Mouse (Mus musculus) adrenal gland, adult 18-20 months (tissue): ENCODE data around the gene Zfp956. TPM values are rescaled to one million over a fixed set of nuclear protein-coding genes. Genes with fewer than 3 reads are reported as not detected.

Experiments
- DNase-seq, 2 experiments: peaks; one replicate each; pipeline ENCODE4 v3.0.0; 2021 to 2022; ENCODE audit warnings: low spot score in 2 of 2
- long read RNA-seq, 2 experiments: library from polyadenylated mRNA; stranded (forward); transcript quantifications; one replicate each; pipeline ENCODE4 v2.0.0; 2021
- total RNA-seq, 2 experiments: library from RNA; stranded (reverse); gene quantifications; 1 replicate in 1 of 2; 2 replicates in 1 of 2; pipeline ENCODE4 v1.2.3; 2021

Gene Zfp956
- 1 to 10 TPM; 5.1 to 5.7 TPM for total RNA-seq
- long read RNA-seq, experiment 1, transcript Zfp956-201 (5 exons, 2,761 nt), result major isoform, 5 of 5 reads
- long read RNA-seq, experiment 1, partial matches to known transcripts, result 0 of 5 reads
- long read RNA-seq, experiment 1, other reads (novel, unspliced or antisense), result 0 of 5 reads
- long read RNA-seq, experiment 2, partial matches to known transcripts, result 0 of 6 reads
- long read RNA-seq, experiment 2, other reads (novel, unspliced or antisense), result 2 of 6 reads

DNA sequence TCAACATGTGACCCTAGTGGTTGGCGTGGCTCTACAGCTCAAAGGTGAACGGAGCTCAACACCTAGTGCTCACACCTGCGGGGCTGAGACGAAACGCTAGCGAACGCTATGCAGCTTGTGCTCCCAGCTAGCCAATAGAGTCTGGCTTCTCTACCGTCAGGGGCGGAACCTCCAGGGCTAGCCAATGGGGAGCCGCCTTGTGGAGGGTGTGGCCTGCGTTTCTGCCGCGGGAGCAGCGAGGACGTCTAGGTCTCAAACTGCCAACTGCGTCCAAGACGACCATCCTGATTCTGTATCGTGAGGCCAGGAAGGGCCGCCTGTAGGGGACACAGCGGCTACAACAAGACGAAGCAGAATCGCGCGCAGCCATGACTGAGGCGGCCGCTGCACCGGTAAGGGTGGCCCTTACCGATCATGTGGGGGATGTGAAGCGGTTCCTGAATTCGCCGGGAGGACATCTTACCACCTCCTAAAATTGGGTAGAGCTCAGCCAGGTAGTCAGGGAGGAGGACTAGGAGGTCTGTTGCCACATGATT, at the start of gene Zfp956:
Gene Zfp956 (plus strand): TSS at position 200 of the 536 bp plus-strand sequence.
- peak; percentile 89 to 90 for DNase-seq

GRCm38 (mm10) chr6:47903587-47903986, 49.6 kb upstream of the Zfp956 start:
- DNase-seq, result no peak

- DNase-seq, result no peak
Observed at GRCm38 (mm10) chr6:47904361-47904760, 48.8 kb upstream of the Zfp956 start.

DNA sequence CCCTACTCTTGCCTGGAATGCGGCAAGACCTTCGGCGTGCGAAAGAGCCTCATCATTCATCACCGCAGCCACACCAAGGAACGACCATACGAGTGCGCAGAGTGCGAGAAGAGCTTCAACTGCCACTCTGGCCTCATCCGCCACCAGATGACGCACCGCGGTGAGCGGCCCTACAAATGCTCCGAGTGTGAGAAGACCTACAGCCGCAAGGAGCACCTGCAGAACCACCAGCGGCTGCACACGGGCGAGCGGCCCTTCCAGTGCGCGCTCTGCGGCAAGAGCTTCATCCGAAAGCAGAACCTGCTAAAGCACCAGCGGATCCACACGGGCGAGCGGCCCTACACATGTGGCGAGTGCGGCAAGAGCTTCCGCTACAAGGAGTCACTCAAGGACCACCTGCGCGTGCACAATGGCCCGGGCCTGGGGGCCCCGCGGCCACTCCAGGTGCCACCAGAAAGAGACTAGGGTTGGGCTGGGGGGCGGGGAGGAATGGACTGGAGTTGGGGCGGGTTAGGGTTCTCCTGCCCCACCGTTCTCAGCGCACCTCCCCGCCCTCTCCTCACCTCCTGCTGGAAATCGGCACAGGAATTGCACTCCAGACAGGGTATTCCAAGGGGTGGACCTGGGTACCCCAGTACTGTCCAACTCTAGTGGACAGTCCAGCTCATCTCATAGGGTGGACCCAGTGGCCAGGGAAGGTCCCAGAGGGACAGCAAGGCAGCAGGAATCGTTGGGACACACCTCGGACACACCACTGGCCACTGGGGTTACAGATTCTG, 48.1 kb upstream of the Zfp956 start:
- no peak for DNase-seq

DNA sequence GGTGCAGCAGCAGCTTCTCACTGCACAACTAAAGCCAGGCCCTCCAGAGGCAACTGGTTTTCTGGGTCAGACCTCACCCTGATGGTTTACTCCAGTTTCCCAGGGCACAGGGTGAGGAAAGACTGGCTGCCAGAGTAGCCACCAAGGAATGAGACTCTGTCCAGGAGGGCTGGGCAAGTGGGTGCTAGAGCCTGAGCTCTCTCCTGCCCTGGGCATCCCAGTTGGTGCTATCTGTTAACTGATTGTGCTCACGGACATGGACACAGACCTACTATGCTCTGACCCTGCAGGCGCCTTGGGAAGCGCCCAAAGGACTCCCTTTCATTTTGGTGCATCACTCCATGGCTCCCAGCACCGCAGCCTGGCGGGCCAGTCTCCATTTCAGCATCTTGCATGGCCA, 46.9 kb upstream of the Zfp956 start:
- DNase-seq, result no peak

GRCm38 (mm10) chr6:47909007-47909406, 44.2 kb upstream of the Zfp956 start:
- DNase-seq, result no peak

DNA sequence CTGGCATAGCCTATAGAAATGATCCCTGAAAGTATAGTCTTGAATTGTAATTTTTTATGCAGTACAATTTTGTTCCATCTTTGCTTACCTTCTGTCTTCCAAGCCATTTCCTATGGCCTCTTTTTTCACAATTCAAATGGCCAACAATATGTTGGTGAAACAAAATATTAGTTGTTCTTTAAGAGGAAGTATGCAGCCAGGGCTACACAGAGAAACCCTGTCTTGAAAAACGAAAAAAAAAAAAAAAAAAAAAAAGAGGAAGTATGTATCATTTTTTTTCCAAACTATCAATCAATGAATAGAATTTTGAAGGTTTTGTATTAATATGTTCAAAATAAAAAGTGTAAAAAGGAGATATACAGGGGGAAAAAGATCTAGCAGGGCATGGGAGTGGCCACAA, 41.5 kb upstream of the Zfp956 start:
- no peak for DNase-seq

DNA sequence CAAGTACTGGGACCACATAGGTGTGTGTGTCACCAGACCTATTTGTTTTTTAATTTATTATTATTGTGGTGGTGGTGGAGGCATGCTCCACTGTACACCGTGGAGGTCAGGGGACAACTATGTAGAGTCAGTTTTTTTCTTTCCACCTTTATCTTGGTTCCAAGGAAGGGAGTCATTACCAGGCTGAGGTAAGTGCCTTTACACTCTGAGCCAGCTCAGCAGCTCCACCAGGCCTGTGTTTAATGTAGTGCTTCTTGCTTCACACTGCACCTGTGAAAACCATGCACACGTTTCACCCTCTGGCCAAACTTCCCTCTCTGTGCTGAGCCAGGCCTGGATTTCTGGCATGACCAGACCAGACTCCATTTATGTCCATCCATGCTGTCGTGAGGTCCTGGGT, 40.2 kb upstream of the Zfp956 start:
- DNase-seq, result no peak

DNA sequence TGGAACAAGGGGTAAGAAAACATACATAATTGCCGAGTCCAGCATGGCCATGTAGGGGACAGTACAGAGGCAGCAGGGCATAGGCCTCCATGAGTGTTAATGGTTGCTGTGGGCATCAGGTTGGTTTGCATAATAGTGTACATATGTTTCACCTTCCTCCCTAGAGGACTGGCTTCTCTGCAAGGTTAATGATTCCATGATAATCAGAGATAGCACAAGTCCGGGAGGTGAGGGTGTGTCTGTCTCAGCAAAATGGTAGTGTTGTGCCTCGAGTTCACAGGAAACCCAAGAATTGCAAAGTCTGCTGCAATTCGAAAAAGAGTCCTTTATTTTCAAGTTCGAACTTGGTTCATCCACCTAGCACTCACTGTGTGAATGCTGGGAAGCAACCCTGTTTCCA, 36.1 kb upstream of the Zfp956 start:
- DNase-seq, result no peak

GRCm38 (mm10) chr6:47918768-47919274, 34.4 kb upstream of the Zfp956 start:
- no peak for DNase-seq

- no peak for DNase-seq
Observed at GRCm38 (mm10) chr6:47919646-47920446, 33.3 kb upstream of the Zfp956 start.

DNA sequence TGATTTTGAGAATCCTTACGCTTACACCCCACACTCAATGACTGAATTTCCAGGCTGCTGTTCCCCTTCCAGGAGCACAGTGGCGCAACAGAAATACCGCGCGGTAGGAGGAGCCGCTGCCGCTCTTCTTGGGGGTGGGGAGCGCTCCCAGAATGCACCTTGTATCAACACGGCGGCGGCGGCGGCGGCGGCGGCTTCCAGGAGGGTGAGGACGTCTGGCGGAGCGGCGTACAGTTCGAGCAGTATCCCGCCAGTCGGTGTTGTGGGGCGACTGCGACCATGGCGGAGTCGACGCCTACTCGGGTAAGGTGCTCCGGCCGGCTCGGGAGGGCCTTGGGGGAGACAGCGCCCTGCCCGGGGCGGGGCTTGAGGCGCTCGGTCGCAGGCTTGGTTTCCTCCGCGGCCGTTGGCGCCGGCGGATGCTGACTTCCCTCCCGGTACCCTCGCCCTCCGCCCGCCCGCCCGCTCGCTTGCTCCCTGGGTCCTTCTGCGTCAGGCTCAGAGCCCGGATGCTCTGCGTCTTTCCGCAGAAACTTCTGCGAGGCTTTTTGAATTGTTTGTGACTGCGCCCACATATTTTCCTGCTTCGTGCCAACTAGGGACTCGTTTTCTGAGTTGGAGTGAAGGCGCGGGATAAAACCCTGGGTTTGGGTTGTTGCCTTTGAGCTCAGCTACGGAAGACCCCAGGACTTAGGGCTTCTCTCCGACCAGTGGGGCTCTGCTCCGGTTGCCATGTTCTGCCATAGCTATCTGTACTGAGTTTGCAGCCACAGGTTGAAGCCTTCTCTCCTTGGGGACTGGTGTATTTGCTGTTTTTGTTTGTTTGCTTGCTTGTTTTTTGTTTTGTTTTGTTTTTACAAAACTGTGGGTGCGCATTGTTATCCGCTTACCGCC, 32.5 kb upstream of the Zfp956 start, which contains the start of gene Zfp212:
Gene Zfp212 (plus strand): TSS at position 30 of the 894 bp plus-strand sequence.
- DNase-seq, result peak; percentile 78 to 81

DNA sequence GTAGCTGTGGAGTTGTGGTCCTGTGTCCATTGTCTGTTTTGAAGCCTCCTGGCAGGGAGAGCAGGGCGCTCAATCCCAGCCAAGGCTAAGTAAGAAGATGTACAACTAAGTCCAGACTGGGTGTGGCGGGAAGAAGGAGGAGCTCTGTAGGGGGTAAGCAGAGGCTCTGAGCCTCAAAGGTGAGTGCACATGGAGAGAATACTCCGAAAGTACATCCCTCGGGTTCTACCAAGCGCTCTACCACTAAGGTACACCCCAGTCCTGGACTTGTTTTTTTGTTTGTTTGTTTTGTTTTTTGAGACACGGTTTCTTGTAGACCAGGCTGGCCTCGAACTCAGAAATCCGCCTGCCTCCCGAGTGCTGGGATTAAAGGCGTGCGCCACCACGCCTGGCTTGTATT, 10.7 kb upstream of the Zfp956 start:
- DNase-seq, result no peak

DNA sequence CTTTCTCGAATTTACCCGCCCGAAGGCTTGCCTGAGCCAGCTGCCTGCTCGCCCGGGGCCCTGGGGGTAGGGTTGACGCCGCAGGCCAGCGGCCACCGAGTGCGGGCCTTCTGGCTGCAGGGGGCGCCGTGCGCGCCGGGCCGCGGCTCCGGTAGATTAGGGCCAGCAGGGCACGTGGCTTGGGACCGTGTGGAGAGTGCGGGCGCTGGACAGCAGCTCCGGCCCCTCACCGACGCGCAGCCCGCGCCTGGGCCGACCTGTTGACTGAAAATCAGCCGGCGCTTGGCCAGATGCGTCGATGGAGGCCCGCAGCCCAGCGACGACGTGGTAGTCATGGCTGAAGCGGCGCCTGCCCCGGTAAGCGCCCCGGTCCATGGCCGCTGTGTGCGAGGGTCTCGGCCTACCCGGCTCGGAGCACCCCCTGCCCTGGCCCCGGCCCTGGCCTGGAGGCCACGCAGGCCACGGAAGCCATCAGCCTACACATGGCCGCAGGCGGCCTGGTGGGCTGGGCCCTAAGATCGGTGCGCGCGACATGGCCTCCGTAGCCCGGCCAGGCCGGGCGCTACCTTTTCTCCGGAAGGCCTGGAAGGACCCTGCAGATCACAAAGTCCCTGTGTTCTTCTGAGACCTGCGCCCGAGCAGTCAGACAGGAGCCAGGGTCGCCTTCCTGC, 10.0 kb upstream of the Zfp956 start:
- DNase-seq, result peak; percentile 65 to 78

DNA sequence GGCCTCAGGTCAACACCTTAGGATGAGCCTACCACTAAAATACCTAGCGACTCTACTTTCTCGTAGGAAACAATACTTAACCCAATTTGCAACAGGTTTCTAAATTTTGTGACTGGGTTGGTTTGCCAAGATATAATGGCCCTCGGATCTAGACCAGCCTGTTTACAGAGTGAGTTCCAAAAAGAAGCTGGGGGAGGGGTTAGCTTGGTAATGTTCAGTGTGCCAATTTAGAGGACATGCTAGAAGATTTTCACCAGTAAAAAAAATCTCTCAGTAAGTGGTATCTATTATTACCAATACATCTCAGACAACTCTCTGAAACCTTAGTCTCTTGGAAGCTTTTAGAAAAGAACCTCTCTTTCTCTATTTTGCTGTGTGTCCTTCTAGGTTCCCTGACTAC, 9.5 kb upstream of the Zfp956 start:
- no peak for DNase-seq

DNA sequence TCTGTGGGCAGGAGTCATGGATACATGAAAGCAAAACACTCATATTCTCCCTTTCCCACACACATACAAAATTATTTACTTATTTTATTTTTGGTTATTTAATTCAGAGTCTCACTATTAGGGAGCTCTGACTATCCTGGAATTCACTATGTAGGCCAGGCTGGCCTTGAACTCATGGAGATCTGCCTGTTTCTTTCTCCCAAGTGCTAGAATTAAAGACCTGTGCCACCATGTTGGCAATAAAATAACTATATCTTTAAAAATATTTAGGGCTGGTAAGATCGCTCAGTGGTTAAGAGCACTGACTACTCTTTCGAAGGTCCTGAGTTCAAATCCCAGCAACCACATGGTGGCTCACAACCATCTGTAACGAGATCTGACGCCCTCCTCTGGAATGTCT, 5.8 kb upstream of the Zfp956 start:
- no peak for DNase-seq

GRCm38 (mm10) chr6:47954425-47954824, 1.2 kb downstream of the Zfp956 start:
- DNase-seq, result no peak

DNA sequence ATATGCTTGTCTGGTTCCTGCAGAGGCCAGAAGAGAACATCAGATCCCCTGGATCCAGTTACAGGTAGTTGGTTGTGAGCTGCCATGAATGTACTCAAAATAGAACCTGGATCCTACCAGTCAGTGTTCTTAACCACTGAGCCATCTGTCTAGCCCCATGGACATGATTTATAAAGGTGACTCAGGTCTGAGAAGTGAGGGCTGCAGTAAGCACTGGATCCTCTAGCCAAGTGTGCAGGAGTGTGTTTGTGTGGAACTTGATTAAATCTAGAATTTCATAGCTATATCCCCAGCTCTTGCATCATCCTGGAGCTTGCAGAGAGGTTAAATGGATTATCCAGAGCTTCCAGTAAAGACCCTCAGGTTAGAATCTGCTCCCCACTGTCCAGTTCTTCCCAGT, 4.6 kb downstream of the Zfp956 start:
- no peak for DNase-seq

- no peak for DNase-seq
Observed at GRCm38 (mm10) chr6:47960685-47961421, 7.7 kb downstream of the Zfp956 start.
